Mouse (Mus musculus) heart, embryonic 16.5 days (tissue): ENCODE measurements around the gene Vti1a. TPM values are rescaled to one million over a fixed set of nuclear protein-coding genes. Genes with fewer than 3 reads are reported as not detected.

Experiments used
- ATAC-seq: fragments of 200-750 bp; cut with Nextera tagmentation; replicated peaks from 2 replicates; pipeline ENCODE4 v1.8.0; 2017; ENCODE audit warnings: moderate number of reproducible peaks; ENCODE audit not compliant: insufficient read depth, low FRiP score; ENCODE audit errors: extremely low read depth
- H3K27ac ChIP-seq: fragments of 300-500 bp; sonication (generic); 2 replicates; pipeline ENCODE4 v1.5.1; 2014; ENCODE audit warnings: mild to moderate bottlenecking, low read length, control low read depth, moderate library complexity
- H3K27me3 ChIP-seq: fragments of 300-500 bp; sonication (generic); 2 replicates; pipeline ENCODE4 v1.6.1; 2014; ENCODE audit warnings: low read length, mixed read lengths; ENCODE audit not compliant: control insufficient read depth, insufficient read depth
- H3K36me3 ChIP-seq: fragments of 300-500 bp; sonication (generic); 2 replicates; pipeline ENCODE4 v1.6.1; 2014; ENCODE audit not compliant: control insufficient read depth, insufficient read depth
- H3K4me1 ChIP-seq: fragments of 300-500 bp; sonication (generic); 2 replicates; pipeline ENCODE4 v1.6.1; 2014; ENCODE audit warnings: low read length, mixed read lengths; ENCODE audit not compliant: control insufficient read depth, insufficient read depth
- H3K4me2 ChIP-seq: fragments of 300-500 bp; sonication (generic); 2 replicates; pipeline ENCODE4 v1.6.1; 2014; ENCODE audit warnings: low read depth, mild to moderate bottlenecking, control low read depth, low read length
- H3K4me3 ChIP-seq: fragments of 300-500 bp; sonication (generic); 2 replicates; pipeline ENCODE4 v1.5.1; 2014; ENCODE audit warnings: mild to moderate bottlenecking, control low read depth, low read length
- H3K9ac ChIP-seq: fragments of 300-500 bp; sonication (generic); 2 replicates; pipeline ENCODE4 v1.6.1; 2014; ENCODE audit warnings: low read length, control low read depth
- H3K9me3 ChIP-seq: fragments of 300-500 bp; sonication (generic); replicated peaks from 2 replicates; pipeline ENCODE4 v1.6.1; 2016; ENCODE audit warnings: low read length; ENCODE audit not compliant: control insufficient read depth
- WGBS: fragments of 180-500 bp; shearing (Covaris S2); extraction: QIAGEN DNeasy Blood & Tissue Kit; methylation state at CpG from one replicate; pipeline ENCODE4 v1.1.7; 2014; 5-methylcytosine and 5-hydroxymethylcytosine counted together
- polyA plus RNA-seq: library from polyadenylated mRNA; unstranded; fragments of >200 nt; fragmentation: Nextera tagmentation; extraction: Ambion mirVana; gene quantifications from 2 replicates; pipeline ENCODE4 v1.2.1, GENCODE M21; 2015

The Vti1a gene
- polyA plus RNA-seq, 1 experiment from 2014 or later: 17.6 TPM

- Histone ChIP-seq H3K4me2 (no peak overlapping the region), H3K27me3 (no peaks in the 10 kb centered on the region), H3K9me3 (no peaks in the 10 kb centered on the region), H3K9ac (no peak overlapping the region), H3K4me1 (peaks cover 7% of the 10 kb centered on the region), H3K4me3 (no peak overlapping the region), H3K27ac (no peak overlapping the region), H3K36me3 (no peaks in the 10 kb centered on the region)
- WGBS: 48% methylated on average over 2 of the region's 2 CpGs
- no peak for ATAC-seq
Measured at GRCm38 (mm10) chr19:55520236-55520635, 204.1 kb downstream of the Vti1a start.

GRCm38 (mm10) chr19:55523340-55523739, 207.2 kb downstream of the Vti1a start:
- peaks cover 7% of the 10 kb centered on the region for H3K4me1 ChIP-seq
- H3K36me3 ChIP-seq: no peaks in the 10 kb centered on the region
- no peak overlapping the region for H3K9ac ChIP-seq
- WGBS: 65% methylated on average over 9 of the region's 9 CpGs
- H3K27me3 ChIP-seq: no peaks in the 10 kb centered on the region
- no peak for ATAC-seq
- H3K4me3 ChIP-seq: no peak overlapping the region
- no peak overlapping the region for H3K27ac ChIP-seq
- no peak overlapping the region for H3K4me2 ChIP-seq
- no peaks in the 10 kb centered on the region for H3K9me3 ChIP-seq

- H3K27me3 ChIP-seq: no peaks in the 10 kb centered on the region
- WGBS: 88% methylated on average over 7 of the region's 7 CpGs
- H3K9me3 ChIP-seq: no peaks in the 10 kb centered on the region
- no peak overlapping the region for H3K4me3 ChIP-seq
- H3K4me1 ChIP-seq: peaks cover 7% of the 10 kb centered on the region
- no peak overlapping the region for H3K4me2 ChIP-seq
- H3K9ac ChIP-seq: no peak overlapping the region
- no peaks in the 10 kb centered on the region for H3K36me3 ChIP-seq
- no peak overlapping the region for H3K27ac ChIP-seq
- no peak for ATAC-seq
Measured at GRCm38 (mm10) chr19:55524385-55524784, 208.3 kb downstream of the Vti1a start.

GRCm38 (mm10) chr19:55525056-55525455, 209.0 kb downstream of the Vti1a start:
- 48% methylated on average over 3 of the region's 3 CpGs for WGBS
- Histone ChIP-seq H3K27ac (no peak overlapping the region), H3K27me3 (no peaks in the 10 kb centered on the region), H3K9ac (no peak overlapping the region), H3K4me1 (peaks cover 7% of the 10 kb centered on the region), H3K4me2 (no peak overlapping the region), H3K9me3 (no peaks in the 10 kb centered on the region), H3K36me3 (no peaks in the 10 kb centered on the region), H3K4me3 (no peak overlapping the region)
- no peak for ATAC-seq

GRCm38 (mm10) chr19:55526717-55527235, 210.7 kb downstream of the Vti1a start:
- no peak overlapping the region for H3K4me2 ChIP-seq
- no peaks in the 10 kb centered on the region for H3K9me3 ChIP-seq
- 52% methylated on average over 2 of the region's 2 CpGs for WGBS
- no peaks in the 10 kb centered on the region for H3K36me3 ChIP-seq
- H3K4me3 ChIP-seq: no peak overlapping the region
- H3K4me1 ChIP-seq: no peaks in the 10 kb centered on the region
- H3K9ac ChIP-seq: no peak overlapping the region
- H3K27ac ChIP-seq: no peak overlapping the region
- no peaks in the 10 kb centered on the region for H3K27me3 ChIP-seq
- no peak for ATAC-seq

GRCm38 (mm10) chr19:55530041-55530440, 213.9 kb downstream of the Vti1a start:
- H3K27ac ChIP-seq: no peak overlapping the region
- no peak overlapping the region for H3K4me2 ChIP-seq
- no peak overlapping the region for H3K9ac ChIP-seq
- H3K36me3 ChIP-seq: no peaks in the 10 kb centered on the region
- no peak overlapping the region for H3K4me3 ChIP-seq
- no peaks in the 10 kb centered on the region for H3K9me3 ChIP-seq
- no peaks in the 10 kb centered on the region for H3K4me1 ChIP-seq
- 79% methylated on average over 3 of the region's 3 CpGs for WGBS
- no peak for ATAC-seq
- H3K27me3 ChIP-seq: no peaks in the 10 kb centered on the region

- no peaks in the 10 kb centered on the region for H3K27me3 ChIP-seq
- no peak overlapping the region for H3K9ac ChIP-seq
- no peaks in the 10 kb centered on the region for H3K36me3 ChIP-seq
- no peak overlapping the region for H3K4me3 ChIP-seq
- 90% methylated on average over 3 of the region's 3 CpGs for WGBS
- 0 out of 2 replicates have a peak, but pooled peaks cover 2% of the 10 kb centered on the region for H3K4me1 ChIP-seq
- H3K4me2 ChIP-seq: no peak overlapping the region
- H3K9me3 ChIP-seq: no peaks in the 10 kb centered on the region
- no peak overlapping the region for H3K27ac ChIP-seq
- no peak for ATAC-seq
Measured at GRCm38 (mm10) chr19:55532681-55533080, 216.6 kb downstream of the Vti1a start.

GRCm38 (mm10) chr19:55536273-55536937, 220.3 kb downstream of the Vti1a start:
- 0 out of 2 replicates have a peak, but pooled peaks cover 2% of the 10 kb centered on the region for H3K4me1 ChIP-seq
- H3K27ac ChIP-seq: no peak overlapping the region
- no peak overlapping the region for H3K4me2 ChIP-seq
- no peaks in the 10 kb centered on the region for H3K9me3 ChIP-seq
- ATAC-seq: no peak
- no peaks in the 10 kb centered on the region for H3K36me3 ChIP-seq
- no peak overlapping the region for H3K4me3 ChIP-seq
- no peak overlapping the region for H3K9ac ChIP-seq
- 76% methylated on average over 7 of the region's 7 CpGs for WGBS
- H3K27me3 ChIP-seq: no peaks in the 10 kb centered on the region

GRCm38 (mm10) chr19:55537691-55538090, 221.6 kb downstream of the Vti1a start:
- Histone ChIP-seq H3K27me3 (no peaks in the 10 kb centered on the region), H3K9ac (no peak overlapping the region), H3K4me3 (no peak overlapping the region), H3K9me3 (no peaks in the 10 kb centered on the region), H3K27ac (no peak overlapping the region), H3K4me2 (no peak overlapping the region), H3K4me1 (peaks cover 11% of the 10 kb centered on the region), H3K36me3 (no peaks in the 10 kb centered on the region)
- ATAC-seq: no peak; the same call in 1 of the 2 replicates
- 28% methylated on average over 6 of the region's 6 CpGs for WGBS
